Mouse (Mus musculus) spleen, adult 2 months (tissue): ENCODE data around the gene Oxld1. TPM values are rescaled to one million over a fixed set of nuclear protein-coding genes. Genes with fewer than 3 reads are reported as not detected.

Experiments used
- DNase-seq, 2 experiments: peaks; one replicate each; pipeline versions ENCODE4 v3.0.0 to v3.0.0-alpha.2; 2012 to 2021; ENCODE audit warnings: low spot score in 2 of 2, low read depth in 1 of 2
- H3K27ac ChIP-seq: fragments of 200-500 bp; 2 replicates; pipeline ENCODE4 v1.5.1; 2012; ENCODE audit warnings: low read length, inconsistent platforms; ENCODE audit not compliant: insufficient read depth
- H3K27me3 ChIP-seq: fragments of 200-500 bp; 2 replicates; pipeline ENCODE4 v1.6.1; 2012; ENCODE audit warnings: mild to moderate bottlenecking, moderate library complexity, low read length, inconsistent platforms; ENCODE audit not compliant: control insufficient read depth, insufficient read depth
- H3K36me3 ChIP-seq: fragments of 200-500 bp; 2 replicates; pipeline ENCODE4 v1.6.1; 2012; ENCODE audit warnings: mild to moderate bottlenecking, low read length, inconsistent platforms; ENCODE audit not compliant: control insufficient read depth, insufficient read depth
- H3K4me1 ChIP-seq: fragments of 200-500 bp; 2 replicates; pipeline ENCODE4 v1.6.1; 2011; ENCODE audit warnings: inconsistent platforms; ENCODE audit not compliant: control insufficient read depth, insufficient read depth, insufficient read length
- H3K4me3 ChIP-seq: fragments of 200-500 bp; 2 replicates; pipeline ENCODE4 v1.5.1; 2011; ENCODE audit warnings: mild to moderate bottlenecking, inconsistent platforms; ENCODE audit not compliant: insufficient read depth, insufficient read length; ENCODE audit errors: extremely low read depth
- CTCF ChIP-seq: fragments of 200-500 bp; IDR thresholded peaks from 2 replicates; pipeline ENCODE4 v1.5.1; 2011; ENCODE audit warnings: mild to moderate bottlenecking, inconsistent platforms; ENCODE audit not compliant: insufficient read depth, insufficient read length, insufficient replicate concordance; ENCODE audit errors: extremely low read depth
- POLR2A ChIP-seq: fragments of 200-500 bp; IDR thresholded peaks from 2 replicates; pipeline ENCODE4 v1.6.1; 2011; ENCODE audit warnings: low read depth, low read length, inconsistent platforms
- WGBS: fragments of 180-500 bp; shearing (Covaris S2); methylation state at CpG from one replicate; pipeline ENCODE4 v1.1.7; 2018; 5-methylcytosine and 5-hydroxymethylcytosine counted together
- polyA plus RNA-seq: library from polyadenylated mRNA; depleted of rRNA; stranded (reverse); fragments of >200 nt; gene quantifications from 2 replicates; pipeline ENCODE4 v1.2.3, GENCODE M21; 2012

The Oxld1 gene
- polyA plus RNA-seq, 1 experiment: 9.1 TPM

- Histone ChIP-seq H3K4me3 (no peak overlapping the region), H3K36me3 (0 out of 2 replicates have a peak, but pooled peaks cover 2% of the 10 kb centered on the region), H3K27ac (no peak overlapping the region), H3K27me3 (no peaks in the 10 kb centered on the region), H3K4me1 (no peaks in the 10 kb centered on the region)
- DNase-seq: no peak
- no peak for TF ChIP-seq POLR2A
- no peak for TF ChIP-seq CTCF
- 81% methylated on average over 6 of the region's 6 CpGs for WGBS
Measured at GRCm38 (mm10) chr11:120499894-120500293, 42.0 kb upstream of the Oxld1 start.

GRCm38 (mm10) chr11:120498891-120499290, 41.0 kb upstream of the Oxld1 start:
- TF ChIP-seq CTCF (no peak), POLR2A (no peak)
- no peak overlapping the region for H3K4me3 ChIP-seq
- no peaks in the 10 kb centered on the region for H3K27me3 ChIP-seq
- H3K4me1 ChIP-seq: no peaks in the 10 kb centered on the region
- WGBS: 82% methylated on average over 5 of the region's 5 CpGs
- no peak overlapping the region for H3K27ac ChIP-seq
- DNase-seq: no peak
- 0 out of 2 replicates have a peak, but pooled peaks cover 2% of the 10 kb centered on the region for H3K36me3 ChIP-seq

- DNase-seq: no peak
- 91% methylated on average over 12 of the region's 12 CpGs for WGBS
- H3K27ac ChIP-seq: no peak overlapping the region
Measured at GRCm38 (mm10) chr11:120498226-120498625, 40.4 kb upstream of the Oxld1 start.

DNA sequence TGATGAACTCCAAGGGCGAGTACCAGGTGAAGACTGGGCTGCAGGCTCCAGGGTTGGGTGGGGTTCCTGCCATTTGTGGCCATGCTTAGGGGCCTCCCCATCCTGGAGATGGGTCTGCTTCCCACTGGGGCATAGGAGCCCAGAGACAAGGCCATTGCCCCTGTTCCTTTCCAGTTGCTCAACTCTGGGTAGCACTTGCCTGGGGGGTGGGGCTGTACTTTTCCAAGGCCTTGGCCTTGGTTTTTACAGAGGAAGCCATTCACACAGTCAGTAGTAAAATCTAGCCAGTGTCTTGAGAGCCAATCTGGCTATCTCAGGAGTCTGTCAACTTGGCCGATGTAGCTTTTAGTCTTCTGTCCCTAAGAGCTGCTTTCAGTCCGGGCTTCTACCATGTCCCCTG, 39.6 kb upstream of the Oxld1 start:
- Histone ChIP-seq H3K36me3 (0 out of 2 replicates have a peak, but pooled peaks cover 2% of the 10 kb centered on the region), H3K27me3 (no peaks in the 10 kb centered on the region), H3K4me1 (no peaks in the 10 kb centered on the region; the same call in 1 of the 2 replicates), H3K4me3 (no peak overlapping the region), H3K27ac (no peak overlapping the region)
- WGBS: 95% methylated on average over 3 of the region's 3 CpGs
- TF ChIP-seq CTCF: no peak
- TF ChIP-seq POLR2A: no peak
- no peak for DNase-seq

More at GRCm38 (mm10) chr11:120498226-120498625, 40.4 kb upstream of the Oxld1 start:
- no peak for TF ChIP-seq POLR2A
- no peak for TF ChIP-seq CTCF
- H3K36me3 ChIP-seq: 0 out of 2 replicates have a peak, but pooled peaks cover 2% of the 10 kb centered on the region
- no peaks in the 10 kb centered on the region for H3K4me1 ChIP-seq
- H3K27me3 ChIP-seq: no peaks in the 10 kb centered on the region
- H3K4me3 ChIP-seq: no peak overlapping the region

DNA sequence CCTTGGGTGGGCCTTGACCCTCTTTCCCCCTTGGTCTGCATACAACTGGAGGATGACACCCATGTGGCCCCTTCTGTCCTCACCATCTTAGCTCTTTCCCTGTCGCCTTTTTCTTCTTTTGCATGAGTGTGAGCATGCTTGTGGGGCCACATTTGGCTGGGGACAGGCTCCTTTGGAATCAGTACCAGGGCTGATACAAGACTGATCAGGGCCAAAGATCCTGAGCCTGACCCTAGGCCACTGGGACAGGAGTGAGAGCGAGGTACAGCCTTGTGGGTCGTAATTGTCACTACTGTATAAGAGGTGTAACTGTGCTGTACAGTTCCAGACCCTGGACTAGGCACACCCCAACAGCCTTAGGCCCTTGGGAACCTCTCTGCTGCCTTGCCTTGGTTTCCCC, 36.0 kb upstream of the Oxld1 start:
- Histone ChIP-seq H3K27me3 (no peaks in the 10 kb centered on the region), H3K4me3 (no peak overlapping the region), H3K27ac (no peak overlapping the region), H3K4me1 (peaks cover 10% of the 10 kb centered on the region; the same call in 1 of the 2 replicates), H3K36me3 (0 out of 2 replicates have a peak, but pooled peaks cover 4% of the 10 kb centered on the region)
- WGBS: 94% methylated on average over 3 of the region's 3 CpGs
- no peak for DNase-seq
- TF ChIP-seq CTCF (no peak), POLR2A (no peak)

- 87% methylated on average over 3 of the region's 3 CpGs for WGBS
- TF ChIP-seq CTCF: no peak
- TF ChIP-seq POLR2A: no peak
- no peak for DNase-seq
- H3K4me3 ChIP-seq: no peak overlapping the region
- peaks cover 10% of the 10 kb centered on the region; the same call in 1 of the 2 replicates for H3K4me1 ChIP-seq
- H3K27ac ChIP-seq: no peak overlapping the region
- 0 out of 2 replicates have a peak, but pooled peaks cover 7% of the 10 kb centered on the region for H3K36me3 ChIP-seq
- H3K27me3 ChIP-seq: no peaks in the 10 kb centered on the region
Measured at GRCm38 (mm10) chr11:120493351-120493750, 35.5 kb upstream of the Oxld1 start.

- Histone ChIP-seq H3K27me3 (no peaks in the 10 kb centered on the region), H3K4me3 (no peak overlapping the region), H3K27ac (no peak overlapping the region), H3K36me3 (peaks cover 10% of the 10 kb centered on the region; the same call in 1 of the 2 replicates), H3K4me1 (peaks cover 10% of the 10 kb centered on the region; the same call in 1 of the 2 replicates)
- no peak for TF ChIP-seq CTCF
- no peak for TF ChIP-seq POLR2A
- 43% methylated on average over 3 of the region's 3 CpGs for WGBS
- DNase-seq: no peak
Measured at GRCm38 (mm10) chr11:120492878-120493203, 35.0 kb upstream of the Oxld1 start.
